Mouse (Mus musculus): Measurements from ENCODE around the gene Gm10662.
"Not testable (repeated sequence)": the region's sequence is repeated elsewhere in the genome, so short reads cannot be mapped to it uniquely, and the experiment has no call there.

The Gm10662 gene

GRCm38 (mm10) chr7:23144380-23144779 is at the start of gene Gm10662:
TSS of gene Gm10662 (minus strand) at chr7:23144480.
- not testable (repeated sequence) for DNase-seq (ENCODE audit: low spot score)

- not testable (repeated sequence) for DNase-seq (ENCODE audit: low spot score)
These were observed 19.2 kb upstream of the Gm10662 start for GRCm38 (mm10) chr7:23163505-23163904.

Measured in MN1 (cell line).